In genomic region chr7:89461351-89461750, GRCm38 (mm10) we compare ENCODE assay signal across 17 mouse cellular contexts. TPM values are rescaled to one million over a fixed set of nuclear protein-coding genes. Genes with fewer than 3 reads are reported as not detected.
DNase-seq lines count a peak whose midpoint lies in the region; ATAC-seq lines count a peak whose summit lies in the region.
"Had no signal": no experiment of that assay in that cellular context is flagged by ENCODE, and none has a peak within 500 bp of the region (broad histone marks: within the 10 kb centered on the region; RNA-seq: fewer than 3 reads in every experiment).

No protein-coding gene starts in this region.

- ATAC-seq in heart, embryonic 16.5 days (replicated peaks; ENCODE audit: extremely low read depth, insufficient read depth, low FRiP score), result peak; percentile 92
- ATAC-seq in erythroblast, adult 5-6 weeks (replicated peaks; ENCODE audit: low FRiP score, poor library complexity, severe bottlenecking), result no peak
- no peak for ATAC-seq in megakaryocyte progenitor cell, adult 5-6 weeks (replicated peaks; ENCODE audit: poor library complexity)
- ATAC-seq: forebrain, embryonic 14.5 days; Patski had no signal

- H3K9ac ChIP-seq in heart, embryonic 16.5 days (ENCODE audit: low read length), result no peak overlapping the region
- H3K9ac ChIP-seq: embryonic facial prominence, embryonic 13.5 days; hindbrain, embryonic 15.5 days had no signal

- H3K27me3 ChIP-seq in heart, embryonic 16.5 days (ENCODE audit: control insufficient read depth, insufficient read depth, low read length), result no peaks in the 10 kb centered on the region
- H3K27me3 ChIP-seq: hindbrain, embryonic 15.5 days; Patski had no signal

- 31% methylated on average over 3 of the region's 3 CpGs for WGBS in heart, embryonic 16.5 days

- H3K9me3 ChIP-seq in heart, embryonic 16.5 days (replicated peaks; ENCODE audit: control insufficient read depth, low read length), result no peaks in the 10 kb centered on the region
- H3K9me3 ChIP-seq: embryonic facial prominence, embryonic 13.5 days; hindbrain, embryonic 15.5 days had no signal

- no peak overlapping the region for H3K4me3 ChIP-seq in heart, embryonic 16.5 days (ENCODE audit: low read length)
- H3K4me3 ChIP-seq: embryonic facial prominence, embryonic 13.5 days; hindbrain, embryonic 15.5 days had no signal

- H3K4me1 ChIP-seq in heart, embryonic 16.5 days (ENCODE audit: control insufficient read depth, insufficient read depth, low read length), result peaks cover 20% of the 10 kb centered on the region
- H3K4me1 ChIP-seq: hindbrain, embryonic 15.5 days had no signal

- DNase-seq in embryo, embryonic 10 days (ENCODE audit: low spot score), result peak; percentile 14
- DNase-seq in embryo, embryonic 9.5 days (ENCODE audit: extremely low spot score), result no peak
- peak; percentile 70 for DNase-seq in NIH3T3 (ENCODE audit: low read depth)
- DNase-seq in forelimb bud, embryonic 11.5 days (ENCODE audit: low read depth, low spot score), result peak; percentile 59
- no peak for DNase-seq in kidney, postnatal 4 days
- DNase-seq: cerebellum, adult 2 months; kidney, adult 11 months; retina, postnatal 1 day; thymus, postnatal 4 days had no signal

- H3K36me3 ChIP-seq in heart, embryonic 16.5 days (ENCODE audit: control insufficient read depth, insufficient read depth), result no peaks in the 10 kb centered on the region
- H3K36me3 ChIP-seq: embryonic facial prominence, embryonic 13.5 days; hindbrain, embryonic 15.5 days had no signal

- peak overlapping the region; percentile 82 for H3K27ac ChIP-seq in heart, embryonic 16.5 days (ENCODE audit: low read length)
- H3K27ac ChIP-seq: embryonic facial prominence, embryonic 13.5 days; hindbrain, embryonic 15.5 days had no signal

- 0 out of 2 replicates have a peak overlapping the region, but pooled peaks have one; percentile 12 for H3K4me2 ChIP-seq in heart, embryonic 16.5 days (ENCODE audit: low read depth, low read length)
- H3K4me2 ChIP-seq: embryonic facial prominence, embryonic 13.5 days; hindbrain, embryonic 15.5 days; liver, embryonic 11.5 days had no signal

RNA-seq across cellular contexts. Expression of gene Fzd4, which starts 57.2 kb away (rescaled TPM):
- polyA plus RNA-seq in heart, embryonic 16.5 days (2015; fragmentation: Nextera tagmentation; extraction: Ambion mirVana), result 8.5 and 11.2 TPM in 2 replicates
- total RNA-seq in erythroblast, adult 5-6 weeks (2015; ENCODE audit: low replicate concordance), result 0.63 TPM in 1 of 2 replicates, not detected in the other
- total RNA-seq in erythroblast, adult 5-6 weeks (2017; ENCODE audit: low replicate concordance), result 0.14 TPM in 1 of 2 replicates, not detected in the other
- total RNA-seq in megakaryocyte progenitor cell, adult 5-6 weeks (2015), result 0.54 and 0.81 TPM in 2 replicates
- total RNA-seq in megakaryocyte progenitor cell, adult 5-6 weeks (2017), result 0.24 and 0.79 TPM in 2 replicates

RNA-seq across cellular contexts. Expression of gene Tmem135, which starts 57.3 kb away (rescaled TPM):
- 25.9 and 27.8 TPM in 2 replicates for polyA plus RNA-seq in heart, embryonic 16.5 days (2015; fragmentation: Nextera tagmentation; extraction: Ambion mirVana)
- total RNA-seq in erythroblast, adult 5-6 weeks (2015; ENCODE audit: low replicate concordance), result 3.1 and 7.7 TPM in 2 replicates
- total RNA-seq in erythroblast, adult 5-6 weeks (2017; ENCODE audit: low replicate concordance), result 0.98 and 10.3 TPM in 2 replicates
- total RNA-seq in megakaryocyte progenitor cell, adult 5-6 weeks (2015), result 25.2 and 28.9 TPM in 2 replicates
- 20.2 and 22.0 TPM in 2 replicates for total RNA-seq in megakaryocyte progenitor cell, adult 5-6 weeks (2017)

Comparison
In these comparisons a context has a peak if more than half of its experiments do, and no peak if none do; other contexts are left out.
1. DNase-seq: peak in embryo, embryonic 10 days (single experiment), NIH3T3 (single experiment) and forelimb bud, embryonic 11.5 days (single experiment); none in embryo, embryonic 9.5 days (single experiment) and kidney, postnatal 4 days (0 of 2).